Mouse (Mus musculus) gastrocnemius, adult 18-20 months (tissue): ENCODE measurements around the gene Kank4. TPM values are rescaled to one million over a fixed set of nuclear protein-coding genes. Genes with fewer than 3 reads are reported as not detected.

Experiments
- DNase-seq: peaks from one replicate; pipeline ENCODE4 v3.0.0; 2021; ENCODE audit warnings: low spot score
- total RNA-seq, 2 experiments: library from RNA; stranded (reverse); gene quantifications; 2 replicates each; pipeline ENCODE4 v1.2.3; 2021

Kank4 gene
- total RNA-seq, 2 experiments from 2014 or later = 1.0 to 1.7 TPM

- no peak for DNase-seq
Observed at GRCm38 (mm10) chr4:98717735-98718546, 99.4 kb downstream of the Kank4 start.

GRCm38 (mm10) chr4:98710891-98711290 is 106.4 kb downstream of the Kank4 start:
- no peak for DNase-seq

Other genes starting within 250 kb of the Kank4 start
- gene L1td1, start 90.8 kb downstream of the Kank4 start, total RNA-seq = not detected
- gene I0C0044D17Rik, start 6.3 kb upstream of the Kank4 start, total RNA-seq = not detected
- gene Usp1, start 106.3 kb upstream of the Kank4 start, total RNA-seq = 10 to 100 TPM; 11.2 to 12.5 TPM
- under 1 TPM in 1 of 2 experiments, not detected in 1; 0.45 TPM for gene Angptl3, start 213.4 kb upstream of the Kank4 start, total RNA-seq